Mouse (Mus musculus): ENCODE results near the gene Adck1. TPM values are rescaled to one million over a fixed set of nuclear protein-coding genes. Genes with fewer than 3 reads are reported as not detected.
"Not testable (repeated sequence)": the region's sequence is repeated elsewhere in the genome, so short reads cannot be mapped to it uniquely, and the experiment has no call there.

The Adck1 gene
- polyA plus RNA-seq, 1 experiment = 24.7 TPM

GRCm38 (mm10) chr12:88445471-88445870, 85.1 kb downstream of the Adck1 start:
- no peak overlapping the region for H3K27ac ChIP-seq (replicated peaks; ENCODE audit: low read depth, low read length)
- H3K4me1 ChIP-seq (ENCODE audit: control insufficient read depth, insufficient read depth, insufficient read length, low read length) = no peaks in the 10 kb centered on the region
- no peak overlapping the region for H3K4me3 ChIP-seq (ENCODE audit: insufficient read depth, low read depth, low read length)

- H3K4me1 ChIP-seq (ENCODE audit: control insufficient read depth, insufficient read depth, insufficient read length, low read length) = no peaks in the 10 kb centered on the region
- no peak overlapping the region for H3K27ac ChIP-seq (replicated peaks; ENCODE audit: low read depth, low read length)
Observed at GRCm38 (mm10) chr12:88450658-88451563, 90.6 kb downstream of the Adck1 start.

GRCm38 (mm10) chr12:88454701-88455410, 94.5 kb downstream of the Adck1 start:
- Histone ChIP-seq H3K4me3 (ENCODE audit: insufficient read depth, low read depth, low read length) (no peak overlapping the region), H3K27ac (replicated peaks; ENCODE audit: low read depth, low read length) (no peak overlapping the region)

More at GRCm38 (mm10) chr12:88450658-88451563, 90.6 kb downstream of the Adck1 start:
- no peak overlapping the region for H3K4me3 ChIP-seq (ENCODE audit: insufficient read depth, low read depth, low read length)

GRCm38 (mm10) chr12:88457021-88457420, 96.7 kb downstream of the Adck1 start:
- no peaks in the 10 kb centered on the region for H3K4me1 ChIP-seq (ENCODE audit: control insufficient read depth, insufficient read depth, insufficient read length, low read length)
- H3K4me3 ChIP-seq (ENCODE audit: insufficient read depth, low read depth, low read length) = no peak overlapping the region
- H3K27ac ChIP-seq (replicated peaks; ENCODE audit: low read depth, low read length) = no peak overlapping the region

More at GRCm38 (mm10) chr12:88454701-88455410, 94.5 kb downstream of the Adck1 start:
- no peaks in the 10 kb centered on the region for H3K4me1 ChIP-seq (ENCODE audit: control insufficient read depth, insufficient read depth, insufficient read length, low read length)

- H3K4me1 ChIP-seq (ENCODE audit: control insufficient read depth, insufficient read depth, insufficient read length, low read length) = no peaks in the 10 kb centered on the region
- no peak overlapping the region for H3K4me3 ChIP-seq (ENCODE audit: insufficient read depth, low read depth, low read length)
- no peak overlapping the region for H3K27ac ChIP-seq (replicated peaks; ENCODE audit: low read depth, low read length)
Observed at GRCm38 (mm10) chr12:88458936-88459335, 98.6 kb downstream of the Adck1 start.

GRCm38 (mm10) chr12:88459461-88459860, 99.1 kb downstream of the Adck1 start:
- no peaks in the 10 kb centered on the region for H3K4me1 ChIP-seq (ENCODE audit: control insufficient read depth, insufficient read depth, insufficient read length, low read length)
- no peak overlapping the region for H3K27ac ChIP-seq (replicated peaks; ENCODE audit: low read depth, low read length)
- H3K4me3 ChIP-seq (ENCODE audit: insufficient read depth, low read depth, low read length) = no peak overlapping the region

GRCm38 (mm10) chr12:88461026-88461425, 100.7 kb downstream of the Adck1 start:
- Histone ChIP-seq H3K4me1 (ENCODE audit: control insufficient read depth, insufficient read depth, insufficient read length, low read length) (no peaks in the 10 kb centered on the region), H3K27ac (replicated peaks; ENCODE audit: low read depth, low read length) (no peak overlapping the region), H3K4me3 (ENCODE audit: insufficient read depth, low read depth, low read length) (no peak overlapping the region)

GRCm38 (mm10) chr12:88463588-88464290, 103.4 kb downstream of the Adck1 start:
- H3K4me1 ChIP-seq (ENCODE audit: control insufficient read depth, insufficient read depth, insufficient read length, low read length) = no peaks in the 10 kb centered on the region
- no peak overlapping the region for H3K27ac ChIP-seq (replicated peaks; ENCODE audit: low read depth, low read length)
- H3K4me3 ChIP-seq (ENCODE audit: insufficient read depth, low read depth, low read length) = no peak overlapping the region

- Histone ChIP-seq H3K4me1 (ENCODE audit: control insufficient read depth, insufficient read depth, insufficient read length, low read length) (no peaks in the 10 kb centered on the region), H3K4me3 (ENCODE audit: insufficient read depth, low read depth, low read length) (no peak overlapping the region), H3K27ac (replicated peaks; ENCODE audit: low read depth, low read length) (no peak overlapping the region)
Observed at GRCm38 (mm10) chr12:88466801-88467200, 106.4 kb downstream of the Adck1 start.

- Histone ChIP-seq H3K27ac (replicated peaks; ENCODE audit: low read depth, low read length) (no peak overlapping the region), H3K4me3 (ENCODE audit: insufficient read depth, low read depth, low read length) (no peak overlapping the region), H3K4me1 (ENCODE audit: control insufficient read depth, insufficient read depth, insufficient read length, low read length) (no peaks in the 10 kb centered on the region)
Observed at GRCm38 (mm10) chr12:88467257-88467656, 106.9 kb downstream of the Adck1 start.

- H3K27ac ChIP-seq (replicated peaks; ENCODE audit: low read depth, low read length) = no peak overlapping the region
- no peaks in the 10 kb centered on the region for H3K4me1 ChIP-seq (ENCODE audit: control insufficient read depth, insufficient read depth, insufficient read length, low read length)
- no peak overlapping the region for H3K4me3 ChIP-seq (ENCODE audit: insufficient read depth, low read depth, low read length)
Observed at GRCm38 (mm10) chr12:88467935-88468465, 107.6 kb downstream of the Adck1 start.

- Histone ChIP-seq H3K27ac (replicated peaks; ENCODE audit: low read depth, low read length) (no peak overlapping the region), H3K4me1 (ENCODE audit: control insufficient read depth, insufficient read depth, insufficient read length, low read length) (no peaks in the 10 kb centered on the region), H3K4me3 (ENCODE audit: insufficient read depth, low read depth, low read length) (no peak overlapping the region)
Observed at GRCm38 (mm10) chr12:88468691-88469090, 108.3 kb downstream of the Adck1 start.

GRCm38 (mm10) chr12:88471884-88472283, 111.5 kb downstream of the Adck1 start:
- H3K4me1 ChIP-seq (ENCODE audit: control insufficient read depth, insufficient read depth, insufficient read length, low read length); H3K4me3 ChIP-seq (ENCODE audit: insufficient read depth, low read depth, low read length); H3K27ac ChIP-seq (replicated peaks; ENCODE audit: low read depth, low read length): not testable (repeated sequence)

- H3K4me1 ChIP-seq (ENCODE audit: control insufficient read depth, insufficient read depth, insufficient read length, low read length) = no peaks in the 10 kb centered on the region
- no peak overlapping the region for H3K4me3 ChIP-seq (ENCODE audit: insufficient read depth, low read depth, low read length)
- H3K27ac ChIP-seq (replicated peaks; ENCODE audit: low read depth, low read length) = no peak overlapping the region
Observed at GRCm38 (mm10) chr12:88472832-88473231, 112.5 kb downstream of the Adck1 start.

- no peak overlapping the region for H3K27ac ChIP-seq (replicated peaks; ENCODE audit: low read depth, low read length)
- H3K4me1 ChIP-seq (ENCODE audit: control insufficient read depth, insufficient read depth, insufficient read length, low read length) = no peaks in the 10 kb centered on the region
- no peak overlapping the region for H3K4me3 ChIP-seq (ENCODE audit: insufficient read depth, low read depth, low read length)
Observed at GRCm38 (mm10) chr12:88473796-88474195, 113.4 kb downstream of the Adck1 start.

Data from brown adipose tissue, adult 24 weeks (tissue).